19 mouse cellular contexts compared by ENCODE assay signal in the genomic region with DNA sequence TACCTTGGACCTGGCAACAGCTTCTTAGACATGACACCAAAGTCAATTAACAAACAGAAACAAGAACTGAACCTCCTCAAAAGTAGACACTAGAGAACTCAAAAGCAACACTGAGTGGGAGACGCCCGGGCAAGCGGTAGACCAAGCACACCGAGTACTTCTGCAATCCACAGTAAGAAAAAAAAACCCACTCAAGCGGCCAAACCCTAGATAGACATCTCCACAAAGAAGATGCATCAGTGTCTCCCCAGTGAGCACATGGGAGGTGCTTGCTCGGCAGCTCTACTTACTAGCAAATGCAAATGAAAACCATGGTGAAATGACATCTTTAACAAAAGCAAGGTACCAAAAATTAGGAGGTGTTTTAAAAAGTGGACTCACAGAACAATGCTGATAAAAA.
A peak's percentile ranks its signal among the peaks of the same experiment; 100 is the strongest.
DNase-seq lines count a peak whose midpoint lies in the region; ATAC-seq and TF ChIP-seq lines count a peak whose summit lies in the region.
"Had no signal": no experiment of that assay in that cellular context is flagged by ENCODE, and none has a peak within 500 bp of the region (broad histone marks: within the 10 kb centered on the region; RNA-seq: fewer than 3 reads in every experiment).

No protein-coding gene starts in this region.

- WGBS in heart, embryonic 15.5 days, result 76% methylated on average over 6 of the region's 6 CpGs

- TF ChIP-seq CTCF in ES-Bruce4 (IDR thresholded peaks at IDR 0.05; ENCODE audit: low read depth, low read length), result no peak

- no peaks in the 10 kb centered on the region for H3K9me3 ChIP-seq in heart, embryonic 15.5 days (replicated peaks)
- no peaks in the 10 kb centered on the region for H3K9me3 ChIP-seq in ES-Bruce4 (replicated peaks; ENCODE audit: control insufficient read depth, insufficient read depth, low read length, poor library complexity, severe bottlenecking)
- H3K9me3 ChIP-seq: embryonic facial prominence, embryonic 10.5 days; forebrain, embryonic 15.5 days; hindbrain, embryonic 12.5 days; neural tube, embryonic 13.5 days had no signal

- H3K4me3 ChIP-seq in heart, embryonic 15.5 days, result no peak overlapping the region
- no peak overlapping the region for H3K4me3 ChIP-seq in ES-Bruce4 (ENCODE audit: low read depth, low read length)
- H3K4me3 ChIP-seq: embryonic facial prominence, embryonic 10.5 days; erythroblast, embryonic 14.5 days; forebrain, embryonic 15.5 days; hindbrain, embryonic 12.5 days; neural tube, embryonic 13.5 days had no signal

- no peaks in the 10 kb centered on the region for H3K27me3 ChIP-seq in heart, embryonic 15.5 days
- H3K27me3 ChIP-seq in ES-Bruce4 (ENCODE audit: control insufficient read depth, insufficient read depth, low read length, poor library complexity, severe bottlenecking), result no peaks in the 10 kb centered on the region
- H3K27me3 ChIP-seq: forebrain, embryonic 15.5 days; hindbrain, embryonic 12.5 days; neural tube, embryonic 13.5 days had no signal

- no peak for ATAC-seq in heart, embryonic 15.5 days (replicated peaks; ENCODE audit: insufficient number of reproducible peaks, insufficient read depth, low FRiP score, low read depth)
- 0 out of 2 replicates have a peak, but pooled peaks have one; percentile 40 for ATAC-seq in granulocyte monocyte progenitor cell, adult 5-6 weeks (replicated peaks; ENCODE audit: poor library complexity, severe bottlenecking)
- ATAC-seq: forebrain, embryonic 15.5 days had no signal

- peak overlapping the region; percentile 21 for H3K27ac ChIP-seq in heart, embryonic 15.5 days
- H3K27ac ChIP-seq in ES-Bruce4 (ENCODE audit: insufficient read depth, low read length), result 0 out of 2 replicates have a peak overlapping the region, but pooled peaks have one; percentile 0
- H3K27ac ChIP-seq: embryonic facial prominence, embryonic 10.5 days; forebrain, embryonic 15.5 days; hindbrain, embryonic 12.5 days; neural tube, embryonic 13.5 days; stomach, postnatal 0 days had no signal

- H3K9ac ChIP-seq in heart, embryonic 15.5 days, result no peak overlapping the region
- H3K9ac ChIP-seq in ES-Bruce4 (ENCODE audit: low read depth, poor library complexity, severe bottlenecking), result no peak overlapping the region
- H3K9ac ChIP-seq: forebrain, embryonic 15.5 days; hindbrain, embryonic 12.5 days; neural tube, embryonic 13.5 days had no signal

- TF ChIP-seq EP300 in ES-Bruce4 (IDR thresholded peaks at IDR 0.05; ENCODE audit: insufficient read depth, low read depth, low read length), result no peak

- H3K4me1 ChIP-seq in heart, embryonic 15.5 days (replicated peaks), result peaks cover 37% of the 10 kb centered on the region
- H3K4me1 ChIP-seq in ES-Bruce4 (ENCODE audit: control insufficient read depth, insufficient read depth, low read length), result no peaks in the 10 kb centered on the region

- no peaks in the 10 kb centered on the region for H3K36me3 ChIP-seq in heart, embryonic 15.5 days
- no peaks in the 10 kb centered on the region for H3K36me3 ChIP-seq in ES-Bruce4 (ENCODE audit: control insufficient read depth, insufficient read depth, low read length, poor library complexity, severe bottlenecking)
- H3K36me3 ChIP-seq: embryonic facial prominence, embryonic 10.5 days; forebrain, embryonic 15.5 days; hindbrain, embryonic 12.5 days; neural tube, embryonic 13.5 days had no signal

- H3K4me2 ChIP-seq in heart, embryonic 15.5 days, result no peak overlapping the region
- H3K4me2 ChIP-seq: forebrain, embryonic 15.5 days; hindbrain, embryonic 12.5 days; neural tube, embryonic 13.5 days had no signal

- DNase-seq in heart, postnatal 14 days, result no peak
- DNase-seq in 416B (ENCODE audit: low read depth), result peak; percentile 21
- no peak for DNase-seq in adrenal gland, postnatal 10 days
- no peak for DNase-seq in layer of hippocampus, adult 11-12 months (ENCODE audit: low spot score)
- no peak for DNase-seq in right cerebral cortex, adult 2 months (ENCODE audit: low spot score in 2 of 2)
- DNase-seq: cerebellum, postnatal 25 days; heart, adult 18-20 months; kidney, adult 9 months; kidney, postnatal 36 days; right cerebral cortex, postnatal 14 days had no signal

- no peak for TF ChIP-seq POLR2A in ES-Bruce4 (IDR thresholded peaks at IDR 0.05; ENCODE audit: insufficient read depth, low read length)

- intact Hi-C loops in heart, postnatal 14 days (cut with DNase I), result no loop called here
